Mouse (Mus musculus): Measurements from ENCODE around the gene Gm43517.

Gm43517 gene

GRCm38 (mm10) chr12:49384876-49385630, at the start of gene Gm43517:
Gene Gm43517, plus strand, starts transcription at chr12:49385174.
- DNase-seq (ENCODE audit: low spot score in 2 of 2), result no peak

GRCm38 (mm10) chr12:49349697-49350096, 35.3 kb upstream of the Gm43517 start:
- DNase-seq (ENCODE audit: low spot score in 2 of 2), result no peak

GRCm38 (mm10) chr12:49368931-49369330, 16.0 kb upstream of the Gm43517 start:
- peak in 1 of 2 experiments; percentile 23 for DNase-seq (ENCODE audit: low spot score in 2 of 2)

GRCm38 (mm10) chr12:49372170-49372569, 12.8 kb upstream of the Gm43517 start:
- DNase-seq (ENCODE audit: low spot score in 2 of 2), result peak in 1 of 2 experiments; percentile 56

- DNase-seq (ENCODE audit: low spot score in 2 of 2), result no peak
Observed at GRCm38 (mm10) chr12:49373176-49373575, 11.8 kb upstream of the Gm43517 start.

- peak in 1 of 2 experiments; percentile 33 for DNase-seq (ENCODE audit: low spot score in 2 of 2)
Observed at GRCm38 (mm10) chr12:49373821-49374605, 11.0 kb upstream of the Gm43517 start.

- DNase-seq (ENCODE audit: low spot score in 2 of 2), result peak in 1 of 2 experiments; percentile 73
Observed at GRCm38 (mm10) chr12:49374606-49374995, 10.4 kb upstream of the Gm43517 start.

GRCm38 (mm10) chr12:49375427-49376317, 9.3 kb upstream of the Gm43517 start:
- DNase-seq (ENCODE audit: low spot score in 2 of 2), result peak in 1 of 2 experiments; percentile 23

GRCm38 (mm10) chr12:49376318-49376992, 8.5 kb upstream of the Gm43517 start:
- peak in 1 of 2 experiments; percentile 29 for DNase-seq (ENCODE audit: low spot score in 2 of 2)

- DNase-seq (ENCODE audit: low spot score in 2 of 2), result peak in 1 of 2 experiments; percentile 64
Observed at GRCm38 (mm10) chr12:49377281-49377970, 7.5 kb upstream of the Gm43517 start.

- no peak for DNase-seq (ENCODE audit: low spot score in 2 of 2)
Observed at GRCm38 (mm10) chr12:49378920-49379319, 6.1 kb upstream of the Gm43517 start.

- DNase-seq (ENCODE audit: low spot score in 2 of 2), result no peak
Observed at GRCm38 (mm10) chr12:49379446-49379845, 5.5 kb upstream of the Gm43517 start.

GRCm38 (mm10) chr12:49380442-49380841, 4.5 kb upstream of the Gm43517 start:
- no peak for DNase-seq (ENCODE audit: low spot score in 2 of 2)

- DNase-seq (ENCODE audit: low spot score in 2 of 2), result no peak
Observed at GRCm38 (mm10) chr12:49381031-49381525, 3.9 kb upstream of the Gm43517 start.

- no peak for DNase-seq (ENCODE audit: low spot score in 2 of 2)
Observed at GRCm38 (mm10) chr12:49381721-49382365, 3.1 kb upstream of the Gm43517 start.

- peak in 1 of 2 experiments; percentile 66 for DNase-seq (ENCODE audit: low spot score in 2 of 2)
Observed at GRCm38 (mm10) chr12:49382565-49383520, 2.1 kb upstream of the Gm43517 start, which contains the start of gene Foxg1. Gene Foxg1, plus strand, starts transcription at chr12:49382660.

GRCm38 (mm10) chr12:49383521-49384133, 1.3 kb upstream of the Gm43517 start:
- DNase-seq (ENCODE audit: low spot score in 2 of 2), result peak; percentile 89 to 90

- no peak for DNase-seq (ENCODE audit: low spot score in 2 of 2)
Observed at GRCm38 (mm10) chr12:49384295-49384875, 589 bp upstream of the Gm43517 start.
